Mouse (Mus musculus) heart, adult 8-10 months (tissue): Measurements from ENCODE around the gene Wt1. TPM values are rescaled to one million over a fixed set of nuclear protein-coding genes. Genes with fewer than 3 reads are reported as not detected.
A peak's percentile ranks its signal among the peaks of the same experiment; 100 is the strongest.

Experiments
- DNase-seq: peaks from one replicate; pipeline ENCODE4 v3.0.0; 2022; ENCODE audit warnings: low spot score
- total RNA-seq, 4 experiments: library from RNA; stranded (reverse); gene quantifications; 2 replicates each; pipeline ENCODE4 v1.2.4; 2022

Gene Wt1
- 1 to 10 TPM; 4.7 to 8.3 (median 5.3) TPM for total RNA-seq

DNA sequence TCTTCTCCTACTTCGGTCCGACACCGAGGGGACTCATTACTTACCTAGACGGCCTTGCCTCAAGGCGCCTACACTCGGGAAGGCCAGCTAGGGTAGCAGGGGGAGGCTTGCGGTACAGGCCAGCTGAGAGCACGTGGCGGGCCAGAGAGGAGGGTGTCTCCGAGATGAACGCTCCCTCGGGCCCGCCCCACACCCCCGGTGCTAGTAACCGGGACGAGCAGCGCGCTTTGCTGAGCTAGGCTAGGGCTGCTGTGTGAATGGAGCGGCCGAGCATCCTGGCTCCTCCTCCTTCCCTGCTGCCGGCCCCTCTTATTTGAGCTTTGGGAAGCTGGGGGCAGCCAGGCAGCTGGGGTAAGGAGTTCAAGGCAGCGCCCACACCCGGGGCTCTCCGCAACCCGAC lies at the start of gene Wt1:
Wt1 (plus strand) TSS at position 251 of the 400 bp plus-strand sequence.
- no peak for DNase-seq

DNA sequence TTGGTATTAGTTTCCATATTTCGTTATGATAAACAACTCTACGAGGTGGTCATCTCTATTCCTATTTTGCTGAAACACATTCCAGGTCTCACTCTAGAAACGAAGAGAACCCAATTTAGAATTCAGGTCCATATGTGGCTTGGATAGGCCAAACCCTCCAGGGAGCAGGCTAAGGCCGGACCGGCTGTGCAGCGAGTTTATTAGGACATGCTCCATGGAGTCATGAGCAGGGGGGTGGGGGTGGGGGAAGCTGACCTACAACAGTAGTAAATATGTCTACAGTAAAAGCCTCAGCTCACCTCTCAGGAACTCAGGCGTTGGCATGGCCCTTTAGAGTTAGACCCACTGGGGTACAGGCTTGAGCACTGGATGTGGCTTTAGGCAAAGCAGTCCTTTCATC lies 49.2 kb upstream of the Wt1 start:
- DNase-seq = no peak

DNA sequence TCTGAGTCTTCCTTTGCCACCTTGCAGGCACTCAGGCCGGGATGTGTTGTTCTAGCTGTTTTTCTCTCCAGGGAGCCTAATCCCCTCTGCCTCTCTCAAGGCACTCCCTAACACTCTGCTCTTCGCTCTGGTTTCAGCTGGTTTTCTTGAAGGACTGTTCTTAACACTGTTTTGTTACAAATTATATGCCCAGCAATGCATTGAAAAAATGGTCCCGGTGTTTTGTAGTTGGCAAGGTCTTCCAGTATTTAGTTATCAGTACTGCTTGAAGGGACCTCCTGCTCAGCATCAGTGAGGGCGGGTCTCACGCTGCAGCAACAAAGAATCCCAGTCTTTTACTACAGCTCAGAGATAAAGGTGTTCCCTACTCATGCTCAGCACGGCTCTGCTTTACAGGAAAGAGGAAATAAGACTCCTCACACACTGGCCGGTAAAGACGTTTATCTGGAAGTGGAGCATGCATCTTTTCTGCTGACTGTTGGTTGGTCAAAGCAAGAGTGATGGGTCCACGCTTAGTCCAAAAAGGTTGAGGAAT lies 44.0 kb upstream of the Wt1 start:
- DNase-seq = no peak

DNA sequence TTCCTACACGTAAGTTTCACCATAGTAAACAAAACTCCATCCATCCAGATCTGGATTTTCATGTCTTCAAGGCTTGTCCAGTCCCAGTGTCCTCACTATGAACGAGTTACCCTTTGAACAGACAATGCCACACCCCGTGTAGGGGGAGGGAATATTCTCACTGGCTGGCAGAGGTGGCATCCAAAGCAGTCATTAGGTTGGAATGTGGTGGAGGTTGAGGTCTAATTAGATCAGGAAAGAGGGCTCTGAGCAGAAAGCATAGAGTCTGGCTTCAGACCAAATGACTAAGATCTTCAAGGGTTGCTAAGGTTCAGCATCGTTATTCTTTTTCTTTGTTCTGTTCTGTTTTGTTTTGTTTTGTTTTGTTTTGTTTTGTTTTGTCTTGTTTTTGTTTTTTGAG lies 42.3 kb upstream of the Wt1 start:
- no peak for DNase-seq

DNA sequence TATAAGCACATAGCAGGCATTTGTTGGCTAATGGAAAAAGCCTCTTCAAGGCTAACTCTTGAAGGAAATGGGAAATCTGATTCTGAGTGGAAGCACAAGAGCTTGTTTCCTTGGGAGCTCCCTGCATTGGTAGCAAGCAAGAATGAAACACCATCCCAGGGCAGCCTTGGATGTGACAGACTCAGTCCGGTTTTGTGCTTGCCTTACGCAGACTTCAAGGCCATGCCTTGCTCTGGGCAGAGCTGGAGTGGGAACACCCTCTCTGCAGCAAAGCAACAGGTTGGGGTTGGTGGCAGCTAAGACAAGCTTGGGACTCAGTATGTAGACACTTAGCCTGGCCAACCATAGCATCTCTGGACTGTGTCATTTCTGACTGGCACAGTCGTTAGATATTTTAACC lies 40.2 kb upstream of the Wt1 start:
- DNase-seq = no peak

DNA sequence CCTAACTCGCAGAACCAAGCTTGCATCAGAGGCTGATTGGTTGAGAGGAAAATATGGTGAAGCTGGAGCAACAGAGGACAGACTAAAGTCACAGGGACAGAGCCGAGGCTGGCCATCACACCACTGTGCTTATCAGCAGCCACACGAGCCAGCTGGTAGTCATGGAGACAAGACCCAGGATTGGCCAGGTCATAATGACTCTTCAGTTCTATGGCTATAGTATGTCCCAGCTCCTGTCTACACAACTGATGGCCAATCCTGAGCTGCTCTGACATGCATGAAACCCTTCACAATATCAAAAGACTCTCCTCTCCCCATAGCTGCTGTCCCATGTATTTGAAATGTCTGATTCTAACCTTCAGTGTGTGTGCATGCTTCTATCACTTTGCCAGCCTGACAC lies 38.3 kb upstream of the Wt1 start:
- no peak for DNase-seq

DNA sequence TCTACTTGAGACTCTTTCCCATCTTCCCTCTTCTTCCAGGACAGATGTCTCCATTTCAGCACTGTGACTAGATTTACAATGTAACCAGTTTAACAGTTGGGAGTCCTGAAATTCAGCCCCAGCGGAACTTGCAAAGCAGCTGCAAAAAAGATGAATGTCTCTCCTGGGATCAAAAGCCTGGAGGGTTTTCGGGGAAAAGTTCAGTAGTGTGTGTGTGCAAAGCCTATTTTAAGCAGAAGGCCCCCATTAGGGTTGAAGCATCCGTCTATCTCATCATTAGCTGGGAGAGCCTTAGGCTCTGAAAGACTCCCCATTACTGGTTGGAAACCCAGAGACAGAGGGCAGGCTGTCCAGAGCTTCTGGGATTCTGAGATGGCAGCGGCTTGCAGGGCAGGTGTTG lies 37.2 kb upstream of the Wt1 start:
- no peak for DNase-seq

DNA sequence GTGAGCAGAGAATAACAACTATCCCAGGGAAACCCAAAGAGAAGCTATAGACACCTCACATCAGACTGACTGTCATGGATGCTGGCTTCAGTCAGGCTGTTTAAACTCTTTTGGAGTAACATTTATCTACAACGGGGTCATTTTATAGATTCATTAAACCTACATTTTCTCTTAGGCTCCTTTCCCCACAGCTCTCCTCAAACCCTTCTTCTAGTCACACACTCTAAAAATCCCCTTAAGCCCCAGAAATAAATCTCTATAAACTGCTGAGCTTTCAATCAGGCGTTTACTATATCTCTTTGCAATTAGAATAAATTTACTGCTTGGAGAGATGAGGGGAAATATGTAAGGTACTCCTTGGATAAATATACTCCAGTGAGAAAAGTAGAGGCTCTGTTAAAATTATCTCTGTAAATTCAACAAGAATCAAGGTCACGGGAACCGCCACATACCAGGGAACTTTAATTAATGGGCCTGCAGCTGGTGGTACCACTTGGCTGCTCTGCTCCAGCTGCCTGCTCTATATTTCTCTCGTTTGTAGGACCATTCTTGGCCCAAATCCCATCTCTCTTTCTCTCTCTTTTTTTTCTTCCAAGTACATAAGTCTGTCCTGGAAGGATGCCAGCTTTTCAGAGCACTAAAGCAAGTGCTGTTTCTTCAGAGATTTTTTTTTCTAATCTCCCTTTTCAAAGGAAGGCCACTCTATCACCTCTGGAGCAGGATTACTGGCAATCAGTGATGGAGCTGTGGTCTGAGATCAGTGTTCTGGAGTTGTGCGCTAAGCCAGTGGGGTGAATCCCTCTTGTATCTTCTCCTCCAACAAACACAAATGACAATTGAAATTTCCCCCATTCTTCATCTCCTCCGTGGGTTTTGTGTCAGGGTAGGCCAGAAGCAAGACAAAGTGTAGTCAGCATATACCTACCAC lies 36.5 kb upstream of the Wt1 start:
- no peak for DNase-seq

DNA sequence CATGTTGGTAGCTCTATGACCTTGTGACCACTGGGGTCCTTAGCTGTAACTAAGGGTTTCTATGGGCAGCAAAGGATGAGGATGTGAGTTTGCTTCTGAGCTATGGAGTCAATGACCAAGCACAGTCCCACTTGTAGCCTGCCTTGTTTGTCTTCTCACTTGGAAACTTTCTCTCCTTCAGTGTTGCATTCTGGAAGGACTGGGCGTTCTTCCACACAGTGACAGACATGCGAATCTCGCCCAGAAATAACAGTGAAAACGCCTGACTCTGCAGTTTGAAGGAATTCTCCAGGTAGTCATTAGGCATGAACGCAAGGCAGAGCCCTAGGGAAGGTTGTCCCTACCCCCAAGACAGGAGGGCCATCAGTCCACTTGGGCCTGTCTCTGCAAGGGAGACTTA lies 35.3 kb upstream of the Wt1 start:
- DNase-seq = peak; percentile 16

DNA sequence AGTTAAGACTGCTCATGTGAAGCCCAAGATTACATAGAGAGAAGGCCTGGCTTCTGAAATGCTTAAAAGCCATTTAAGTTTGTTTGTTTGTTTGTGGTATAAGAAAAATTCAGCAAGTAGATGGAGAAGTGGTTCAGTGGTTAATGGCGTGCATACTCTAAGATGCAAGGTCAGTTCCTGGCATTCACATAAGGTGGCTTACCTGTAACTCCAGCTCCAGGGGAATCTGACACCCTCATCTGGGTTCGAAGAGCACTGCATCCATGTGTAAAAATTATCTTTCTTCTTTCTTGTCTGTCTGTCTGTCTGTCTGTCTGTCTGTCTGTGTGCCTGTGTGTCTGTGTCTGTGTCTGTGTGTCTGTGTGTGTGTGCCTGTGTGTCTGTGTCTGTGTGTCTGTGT lies 34.6 kb upstream of the Wt1 start, which contains the start of gene Gm11060:
Gm11060 (plus strand) TSS at position 301 of the 400 bp plus-strand sequence.
- no peak for DNase-seq

DNA sequence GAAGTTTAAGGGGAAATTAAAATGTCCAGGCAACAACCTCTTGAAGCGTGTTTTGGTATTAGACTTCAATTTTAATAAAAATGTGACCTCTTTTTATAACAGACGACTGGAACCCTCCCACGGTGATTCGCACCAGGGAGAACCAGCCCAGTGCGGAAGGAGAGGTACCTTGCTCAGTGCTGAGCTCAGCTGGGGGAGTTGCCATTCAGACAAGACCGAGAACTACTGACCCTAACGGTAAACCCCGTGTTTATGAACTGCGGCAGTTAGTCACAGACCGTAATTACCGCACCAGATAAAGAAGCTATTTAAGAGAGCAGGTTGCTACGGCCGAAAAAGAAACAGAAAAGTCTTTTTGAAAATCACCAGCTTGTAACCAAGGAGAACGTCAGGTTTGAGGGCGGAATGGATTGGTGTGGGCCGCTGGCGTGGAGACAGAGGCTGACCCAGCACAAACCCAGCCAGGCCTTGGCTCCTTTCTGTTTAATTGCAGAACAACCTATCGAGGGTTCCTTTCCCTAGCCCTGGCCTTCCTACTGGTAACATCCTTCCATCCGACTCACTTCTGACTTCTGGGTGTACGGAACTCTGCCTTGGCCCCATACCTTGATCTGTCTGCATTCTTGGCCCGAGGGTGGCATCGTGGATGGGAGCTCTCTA lies 28.9 kb upstream of the Wt1 start:
- DNase-seq = no peak

DNA sequence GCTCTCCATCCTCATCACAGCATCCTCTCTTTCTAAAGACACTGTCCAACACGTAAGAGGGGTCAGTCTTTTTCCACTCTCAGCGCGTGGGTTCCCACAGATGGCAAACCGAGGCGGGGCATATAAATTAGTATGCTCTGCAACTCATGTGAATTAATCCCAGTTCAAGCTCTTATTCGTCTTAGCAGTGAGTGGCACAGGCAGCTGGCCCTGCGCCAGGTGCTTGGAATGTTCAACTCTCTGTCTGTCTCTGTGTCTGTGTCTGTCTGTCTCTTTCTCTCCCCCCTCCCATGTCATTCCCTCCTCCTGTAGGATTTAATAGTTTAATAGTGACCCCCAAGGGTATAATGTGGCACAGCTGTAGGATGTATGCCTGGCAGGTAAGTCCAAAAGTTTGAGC lies 26.9 kb upstream of the Wt1 start:
- no peak for DNase-seq

DNA sequence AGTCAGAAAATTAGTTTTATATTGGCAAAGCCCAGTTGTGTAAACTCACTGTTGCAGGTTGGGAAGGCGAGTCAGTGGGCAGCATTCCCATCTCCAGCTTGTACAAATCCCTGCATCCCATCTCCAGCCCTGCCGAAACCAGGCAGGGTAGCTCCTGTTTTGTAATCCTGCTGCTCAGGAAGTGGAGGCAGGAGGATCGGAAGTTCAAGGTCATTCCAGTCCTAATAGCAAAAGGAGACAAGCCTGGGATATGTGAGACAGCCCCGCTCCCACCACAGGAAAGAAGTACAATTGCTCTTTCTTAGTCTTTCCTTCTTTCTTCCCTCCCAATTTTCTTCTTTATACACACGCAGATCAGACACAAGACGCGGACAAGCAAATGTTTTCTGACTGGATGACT lies 25.8 kb upstream of the Wt1 start:
- DNase-seq = no peak

DNA sequence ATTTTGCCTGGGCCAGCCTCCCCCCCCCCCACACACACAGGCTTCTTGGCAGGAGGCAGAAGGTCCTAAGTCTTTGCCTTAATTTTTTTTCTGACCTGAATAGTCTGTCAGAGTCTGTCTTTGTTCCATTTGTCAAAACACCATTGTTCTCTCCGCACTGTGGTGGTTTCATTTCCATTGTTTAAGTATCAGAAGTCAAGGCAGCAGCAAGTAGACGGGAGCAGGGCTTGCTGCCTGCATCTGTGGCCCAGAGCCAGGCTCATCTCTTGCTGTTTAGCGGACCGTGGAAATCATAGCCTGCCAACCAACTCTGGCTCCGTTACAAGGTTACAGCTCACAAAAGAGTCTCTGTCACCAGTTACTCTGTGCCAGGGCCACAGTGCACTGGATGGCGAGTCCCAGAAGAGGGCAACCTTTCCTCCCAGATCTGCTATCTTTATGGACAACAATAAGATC lies 17.6 kb upstream of the Wt1 start:
- DNase-seq = peak; percentile 68

DNA sequence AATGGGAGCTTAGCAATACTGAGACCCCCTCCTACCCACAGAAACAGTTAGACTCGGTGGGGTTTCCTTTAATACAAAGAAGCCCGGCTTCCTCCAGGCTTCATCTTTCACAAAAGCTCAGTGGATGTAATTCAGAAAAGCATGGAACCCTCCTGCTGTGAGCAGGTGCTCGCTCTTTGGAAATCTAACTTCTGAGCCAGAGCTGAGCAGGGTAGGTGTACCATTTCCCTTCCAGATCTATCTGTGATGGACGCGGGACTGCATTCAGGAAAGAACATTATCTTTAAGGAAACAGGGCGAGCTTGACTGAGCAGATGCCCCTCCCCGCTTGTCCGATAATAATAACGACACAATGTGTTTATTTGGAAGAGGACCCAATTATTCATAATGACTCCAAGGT lies 12.3 kb upstream of the Wt1 start:
- no peak for DNase-seq

DNA sequence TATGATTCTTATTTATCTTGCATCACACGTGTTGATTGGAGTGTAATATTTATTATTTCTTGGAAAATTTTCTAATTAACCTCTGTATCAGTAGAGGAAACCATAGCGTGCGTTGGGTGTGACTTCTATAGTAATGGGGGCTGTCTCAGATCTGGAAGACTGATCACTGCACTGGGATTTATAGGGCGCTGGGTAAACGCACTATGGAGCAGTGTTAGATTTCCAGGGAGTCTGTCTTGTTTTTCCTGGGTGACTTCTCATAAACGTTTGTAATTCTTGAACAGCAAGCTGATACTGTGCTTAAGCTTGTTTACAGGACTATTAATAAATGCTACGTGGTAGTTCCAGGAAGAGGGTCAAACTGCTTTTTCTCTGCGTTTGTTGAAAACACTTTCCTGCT lies 8.7 kb upstream of the Wt1 start:
- no peak for DNase-seq

DNA sequence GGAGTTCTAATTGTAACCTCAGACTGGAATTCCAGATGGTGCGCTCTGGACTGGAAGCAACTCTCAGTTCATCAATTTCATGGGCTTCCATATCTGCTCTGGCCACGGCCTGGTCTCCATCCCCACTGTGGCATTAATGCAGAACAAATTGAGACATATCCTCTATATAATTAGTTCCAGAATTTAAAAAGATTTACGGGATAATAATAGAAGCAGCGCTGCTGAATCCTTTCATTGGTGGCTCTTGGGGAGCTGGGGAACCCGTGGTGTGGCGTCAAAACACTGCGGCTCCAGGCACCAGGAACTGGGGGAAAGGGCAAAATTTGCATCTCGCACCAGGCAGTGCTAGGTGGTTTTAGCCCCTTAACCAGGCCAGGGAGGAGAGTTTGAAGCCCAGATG lies 4.1 kb upstream of the Wt1 start:
- no peak for DNase-seq

DNA sequence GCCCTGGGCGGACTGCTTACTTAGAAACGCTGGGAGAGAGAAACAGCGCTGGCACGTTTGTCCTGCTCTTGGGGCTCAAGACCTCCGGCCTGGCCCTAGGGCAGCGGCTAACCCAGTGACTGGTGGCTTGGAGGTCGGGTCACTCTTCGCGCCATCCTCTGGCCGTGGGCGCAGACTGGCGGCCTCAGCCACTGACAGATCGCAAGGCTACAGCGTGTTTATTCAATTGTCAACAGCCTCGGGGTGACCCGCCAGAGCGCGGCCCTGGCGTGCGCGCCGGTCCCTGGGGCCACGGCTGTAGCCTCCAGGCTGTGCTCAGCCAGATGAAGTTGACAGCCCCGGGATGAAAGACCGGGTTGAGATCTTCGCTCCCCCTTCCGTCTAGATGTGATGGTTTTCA lies 3.4 kb upstream of the Wt1 start:
- no peak for DNase-seq

DNA sequence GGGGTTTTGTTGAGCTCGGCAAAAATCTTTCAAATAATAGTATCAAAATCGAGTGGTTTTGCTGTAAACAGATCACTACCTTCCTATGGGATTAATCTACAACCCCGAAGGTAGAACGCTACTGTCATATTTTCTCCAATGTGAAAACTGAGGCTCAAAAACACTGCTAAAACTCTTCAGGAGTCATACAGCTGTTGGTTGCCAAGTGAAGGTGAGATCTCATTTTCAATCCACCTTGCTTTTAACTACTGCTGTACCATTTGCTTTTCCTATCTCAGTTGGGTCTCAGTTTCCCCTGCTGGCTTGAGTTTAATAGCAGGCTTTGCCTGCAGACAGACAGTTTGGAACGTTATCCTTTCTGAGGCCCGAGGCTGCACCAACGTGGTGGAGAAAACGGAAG lies 2.9 kb upstream of the Wt1 start:
- no peak for DNase-seq

DNA sequence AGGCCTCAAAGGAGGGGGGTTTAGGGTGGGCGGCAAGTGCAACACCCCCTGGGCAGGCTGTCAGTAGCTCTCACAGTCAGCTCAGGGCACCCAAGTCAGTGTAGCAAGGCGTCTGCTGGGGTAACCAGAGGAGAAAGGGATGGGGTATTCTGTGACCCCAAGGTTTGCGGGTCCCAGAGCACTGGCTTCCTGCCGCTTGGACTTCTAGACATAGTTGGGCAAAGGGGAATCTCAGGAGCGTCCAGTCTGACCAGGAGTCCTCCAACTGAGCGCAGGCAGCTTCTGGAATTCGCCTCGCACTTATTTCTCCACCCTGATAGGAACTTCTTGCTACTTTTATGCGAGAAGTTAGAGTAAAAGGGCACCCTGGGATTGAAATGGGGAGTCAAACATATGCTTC lies 2.4 kb upstream of the Wt1 start:
- DNase-seq = no peak

DNA sequence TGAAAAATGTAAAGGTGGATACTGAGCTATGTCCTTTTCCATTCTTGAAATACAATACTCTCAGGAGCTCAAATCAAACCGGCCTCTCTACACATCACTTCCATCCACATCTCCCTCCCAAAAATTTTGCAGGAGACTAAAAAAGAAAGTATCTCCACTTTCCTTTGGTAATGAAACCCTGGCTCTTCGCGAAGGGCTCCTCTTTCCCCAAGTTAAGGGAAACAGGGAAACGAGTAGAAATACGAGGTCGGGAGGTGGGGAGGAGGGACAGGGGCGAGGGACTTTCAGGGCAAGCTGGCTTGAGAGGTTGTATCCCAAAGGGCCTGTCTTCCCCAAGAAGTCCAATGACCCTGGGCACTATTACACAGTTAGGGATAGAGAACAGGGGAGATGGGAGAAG lies 1.9 kb upstream of the Wt1 start:
- no peak for DNase-seq

DNA sequence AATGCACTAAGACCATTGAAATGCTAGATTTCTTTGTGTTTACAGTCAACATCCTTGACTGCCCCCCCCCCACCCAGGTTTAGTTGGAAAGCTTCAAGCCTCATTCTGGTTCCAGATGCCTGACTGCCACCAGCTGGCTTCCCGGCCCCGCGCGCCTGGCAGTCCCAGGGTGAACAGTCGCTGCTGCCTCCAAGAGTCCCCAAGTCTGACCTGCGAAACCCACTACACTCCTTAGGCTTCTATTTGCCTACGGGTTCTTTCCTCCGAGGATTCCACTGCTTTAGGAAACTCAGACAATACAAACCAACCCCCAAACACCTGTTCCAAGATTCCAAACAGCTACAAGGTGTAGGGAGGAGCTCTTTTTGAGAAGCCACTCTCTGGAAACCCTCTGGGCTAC lies 1.1 kb upstream of the Wt1 start:
- no peak for DNase-seq

DNA sequence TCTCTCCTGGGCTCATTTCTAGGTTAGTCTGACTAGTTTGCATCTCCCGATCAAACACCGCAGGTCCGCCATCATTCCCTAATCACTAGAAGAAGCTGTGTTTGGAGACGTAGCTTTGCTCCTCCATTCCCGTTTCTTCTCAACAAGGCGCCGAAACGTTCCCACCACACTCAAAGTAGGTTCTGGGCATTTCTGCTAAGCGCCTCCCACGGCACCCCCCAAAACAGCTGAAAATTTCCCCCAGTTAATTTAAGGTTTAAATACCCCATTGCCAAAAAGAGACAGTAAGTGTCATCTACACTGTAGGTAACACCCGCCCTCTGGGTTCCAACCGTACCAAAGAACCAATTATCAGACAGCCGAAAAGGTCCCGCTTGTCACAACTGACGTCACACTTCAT lies 688 bp upstream of the Wt1 start:
- DNase-seq = no peak
